In the genomic region with DNA sequence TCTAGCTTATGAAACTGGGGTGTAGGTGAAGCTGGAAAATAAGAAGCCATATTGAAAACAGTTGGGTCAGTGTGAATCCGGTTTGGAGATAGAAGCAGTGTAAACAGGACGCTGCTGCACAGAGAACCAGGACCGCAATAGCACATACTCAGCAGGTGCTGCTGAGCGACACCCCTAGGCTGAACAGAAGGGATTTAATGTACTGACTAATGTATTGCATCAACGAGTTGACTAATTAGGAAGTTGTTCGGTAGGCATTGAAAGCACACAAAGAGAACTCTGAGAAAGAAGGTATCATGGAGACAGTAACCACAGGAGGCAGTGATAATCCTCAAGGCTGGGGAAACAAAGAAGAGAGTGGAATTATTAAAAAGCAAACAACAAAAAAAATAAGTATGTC, we compare ENCODE assay signal across 7 mouse cellular contexts.
DNase-seq lines count a peak whose midpoint lies in the region; ATAC-seq and TF ChIP-seq lines count a peak whose summit lies in the region.

No protein-coding gene starts in this region.

- TF ChIP-seq POLR2A in lung, adult 2 months (IDR thresholded peaks at IDR 0.05; ENCODE audit: borderline replicate concordance, extremely low read depth, low read depth, low read length): no peak

- WGBS in lung, postnatal 0 days: 40% methylated on average over 6 of the region's 6 CpGs
- WGBS in lung, adult 2 months: 53% methylated on average over 6 of the region's 6 CpGs
- WGBS in forebrain, embryonic 12.5 days: 22% methylated on average over 6 of the region's 6 CpGs
- WGBS in liver, embryonic 13.5 days (ENCODE audit: insufficient replicate concordance): 37% methylated on average over 6 of the region's 6 CpGs
- 36% methylated on average over 6 of the region's 6 CpGs for WGBS in stomach, embryonic 16.5 days

- no peak for TF ChIP-seq CTCF in lung, postnatal 0 days (IDR thresholded peaks at IDR 0.05)
- no peak for TF ChIP-seq CTCF in lung, adult 2 months (IDR thresholded peaks at IDR 0.05; ENCODE audit: insufficient read depth, low read length)

- peak overlapping the region; percentile 15; the same call in 1 of the 2 replicates for H3K4me3 ChIP-seq in lung, postnatal 0 days (ENCODE audit: low read depth, low read length)
- H3K4me3 ChIP-seq in lung, adult 2 months (replicated peaks; ENCODE audit: extremely low read depth, low read depth, low read length): no peak overlapping the region
- 0 out of 2 replicates have a peak overlapping the region, but pooled peaks have one; percentile 7 for H3K4me3 ChIP-seq in forebrain, embryonic 12.5 days (replicated peaks)
- H3K4me3 ChIP-seq in liver, embryonic 13.5 days (replicated peaks): peak overlapping the region; percentile 23
- peak overlapping the region; percentile 37; the same call in 1 of the 2 replicates for H3K4me3 ChIP-seq in stomach, embryonic 16.5 days (replicated peaks; ENCODE audit: low read length)

- H3K9me3 ChIP-seq in lung, postnatal 0 days (ENCODE audit: low read length): no peaks in the 10 kb centered on the region
- H3K9me3 ChIP-seq in forebrain, embryonic 12.5 days: no peaks in the 10 kb centered on the region
- no peaks in the 10 kb centered on the region for H3K9me3 ChIP-seq in liver, embryonic 13.5 days (replicated peaks)
- H3K9me3 ChIP-seq in stomach, embryonic 16.5 days (replicated peaks; ENCODE audit: control insufficient read depth, low read length): no peaks in the 10 kb centered on the region

- no peaks in the 10 kb centered on the region for H3K36me3 ChIP-seq in lung, postnatal 0 days (ENCODE audit: insufficient read depth, low read length)
- H3K36me3 ChIP-seq in forebrain, embryonic 12.5 days (replicated peaks): no peaks in the 10 kb centered on the region
- no peaks in the 10 kb centered on the region for H3K36me3 ChIP-seq in liver, embryonic 13.5 days
- no peaks in the 10 kb centered on the region for H3K36me3 ChIP-seq in stomach, embryonic 16.5 days (ENCODE audit: control insufficient read depth, insufficient read depth, low read length)

- no peaks in the 10 kb centered on the region for H3K27me3 ChIP-seq in lung, postnatal 0 days (replicated peaks; ENCODE audit: insufficient read depth, low read length)
- H3K27me3 ChIP-seq in forebrain, embryonic 12.5 days: peaks cover 3% of the 10 kb centered on the region; the same call in 1 of the 2 replicates
- no peaks in the 10 kb centered on the region for H3K27me3 ChIP-seq in liver, embryonic 13.5 days
- no peaks in the 10 kb centered on the region; the same call in 1 of the 2 replicates for H3K27me3 ChIP-seq in stomach, embryonic 16.5 days (ENCODE audit: control insufficient read depth, insufficient read depth, low read length)

- ATAC-seq in lung, postnatal 0 days: no peak
- ATAC-seq in forebrain, embryonic 12.5 days (ENCODE audit: low FRiP score): peak; percentile 83
- ATAC-seq in liver, embryonic 13.5 days (ENCODE audit: low read depth): no peak
- ATAC-seq in stomach, embryonic 16.5 days (ENCODE audit: insufficient read depth, low FRiP score): peak; percentile 50; the same call in 1 of the 2 replicates

- DNase-seq in lung, postnatal 0 days (ENCODE audit: low spot score): no peak
- no peak for DNase-seq in lung, adult 2 months
- no peak for DNase-seq in liver, embryonic 13.5 days
- no peak for DNase-seq in cerebellum, adult 11 months
- no peak for DNase-seq in spleen, postnatal 4 days (ENCODE audit: low spot score in 2 of 2)

- H3K4me2 ChIP-seq in lung, postnatal 0 days (replicated peaks; ENCODE audit: low read depth, low read length): peak overlapping the region; percentile 28; the same call in 1 of the 2 replicates
- H3K4me2 ChIP-seq in forebrain, embryonic 12.5 days: peak overlapping the region; percentile 44
- peak overlapping the region; percentile 48 for H3K4me2 ChIP-seq in liver, embryonic 13.5 days
- peak overlapping the region; percentile 33; the same call in 1 of the 2 replicates for H3K4me2 ChIP-seq in stomach, embryonic 16.5 days (ENCODE audit: low read depth, low read length)

- H3K9ac ChIP-seq in lung, postnatal 0 days (replicated peaks; ENCODE audit: low read depth): no peak overlapping the region
- no peak overlapping the region for H3K9ac ChIP-seq in forebrain, embryonic 12.5 days
- H3K9ac ChIP-seq in liver, embryonic 13.5 days: no peak overlapping the region
- H3K9ac ChIP-seq in stomach, embryonic 16.5 days (ENCODE audit: low read length): peak overlapping the region; percentile 27; the same call in 1 of the 2 replicates

- TF ChIP-seq EP300 in lung, postnatal 0 days (IDR thresholded peaks at IDR 0.05): no peak

- no peaks in the 10 kb centered on the region for H3K4me1 ChIP-seq in lung, postnatal 0 days (ENCODE audit: insufficient read depth, low read depth, low read length)
- peaks cover 2% of the 10 kb centered on the region for H3K4me1 ChIP-seq in lung, adult 2 months (ENCODE audit: control insufficient read depth, insufficient read depth, low read length)
- H3K4me1 ChIP-seq in forebrain, embryonic 12.5 days: peaks cover 8% of the 10 kb centered on the region; the same call in 1 of the 2 replicates
- no peaks in the 10 kb centered on the region for H3K4me1 ChIP-seq in liver, embryonic 13.5 days (replicated peaks)
- no peaks in the 10 kb centered on the region for H3K4me1 ChIP-seq in stomach, embryonic 16.5 days (ENCODE audit: control insufficient read depth, insufficient read depth, low read length)

- H3K27ac ChIP-seq in lung, postnatal 0 days (ENCODE audit: low read length): no peak overlapping the region
- H3K27ac ChIP-seq in forebrain, embryonic 12.5 days: peak overlapping the region; percentile 92
- H3K27ac ChIP-seq in liver, embryonic 13.5 days: no peak overlapping the region
- 0 out of 2 replicates have a peak overlapping the region, but pooled peaks have one; percentile 31 for H3K27ac ChIP-seq in stomach, embryonic 16.5 days (ENCODE audit: low read length)

Comparison
In these comparisons a context has a peak if more than half of its experiments do, and no peak if none do; other contexts are left out.
1. ATAC-seq: peak in forebrain, embryonic 12.5 days (single experiment) and stomach, embryonic 16.5 days (single experiment); none in lung, postnatal 0 days (single experiment) and liver, embryonic 13.5 days (single experiment).
2. H3K27ac ChIP-seq: peak in forebrain, embryonic 12.5 days (single experiment) and stomach, embryonic 16.5 days (single experiment); none in lung, postnatal 0 days (single experiment) and liver, embryonic 13.5 days (single experiment).
3. Peak in every context shown above with its lines, with median percentiles within 50 percentile points of each other: H3K4me2 ChIP-seq.